Comparison of ENCODE assay signal across 12 mouse cellular contexts in genomic region chr9:114614176-114614953, GRCm38 (mm10). TPM values are rescaled to one million over a fixed set of nuclear protein-coding genes. Genes with fewer than 3 reads are reported as not detected.
DNase-seq lines count a peak whose midpoint lies in the region; TF ChIP-seq lines count a peak whose summit lies in the region.
"Had no signal": no experiment of that assay in that cellular context is flagged by ENCODE, and none has a peak within 500 bp of the region (broad histone marks: within the 10 kb centered on the region; RNA-seq: fewer than 3 reads in every experiment).

No protein-coding gene starts in this region.

- 83% methylated on average over 9 of the region's 9 CpGs for WGBS in thymus, adult 2 months

- H3K27me3 ChIP-seq in thymus, adult 2 months (ENCODE audit: control insufficient read depth, insufficient read depth, low read length): no peaks in the 10 kb centered on the region

- peaks cover 20% of the 10 kb centered on the region for H3K4me1 ChIP-seq in thymus, adult 2 months (replicated peaks; ENCODE audit: control insufficient read depth, insufficient read depth, low read length)

- H3K4me3 ChIP-seq in thymus, adult 2 months (ENCODE audit: control insufficient read depth, insufficient read depth, low read length): no peak overlapping the region
- H3K4me3 ChIP-seq: left cerebral cortex, adult 2 months had no signal

- no peak for TF ChIP-seq POLR2A in thymus, adult 2 months (IDR thresholded peaks at IDR 0.05; ENCODE audit: control insufficient read depth, extremely low read depth, insufficient read depth, low read length, poor library complexity)

- peak; percentile 8 to 14 for DNase-seq in heart, postnatal 10 days
- no peak for DNase-seq in heart, postnatal 36 days
- peak; percentile 11 for DNase-seq in lung, postnatal 10 days
- no peak for DNase-seq in lung, postnatal 25 days (ENCODE audit: low spot score)
- peak; percentile 70 for DNase-seq in R1 (ENCODE audit: low read depth, low spot score)
- peak; percentile 53 for DNase-seq in thymus, adult 2 months
- no peak for DNase-seq in cerebellum, adult 9-11 months
- no peak for DNase-seq in adrenal gland, adult 2 months
- DNase-seq: lung, postnatal 36 days had no signal

- H3K27ac ChIP-seq in thymus, adult 2 months (ENCODE audit: control insufficient read depth, insufficient read depth, low read length): peak overlapping the region; percentile 22; the same call in 1 of the 2 replicates
- H3K27ac ChIP-seq: left cerebral cortex, adult 2 months had no signal

- H3K36me3 ChIP-seq in thymus, adult 2 months (ENCODE audit: control insufficient read depth, insufficient read depth, low read length): peaks cover 38% of the 10 kb centered on the region

- intact Hi-C loops in heart, postnatal 10 days (cut with DNase I): no loop called here
- intact Hi-C loops in heart, postnatal 36 days (cut with DNase I): no loop called here

- TF ChIP-seq CTCF in thymus, adult 2 months (IDR thresholded peaks at IDR 0.05; ENCODE audit: borderline replicate concordance, control insufficient read depth, extremely low read depth, insufficient read depth, low read length, poor library complexity): no peak

RNA-seq across cellular contexts. Expression of gene Cnot10, which starts 25.6 kb away (rescaled TPM):
- total RNA-seq in heart, postnatal 10 days (2021): 10 to 100 TPM; 27.4 to 28.2 TPM
- total RNA-seq in heart, postnatal 36 days (2021): 10 to 100 TPM; 21.2 to 23.0 TPM
- polyA plus RNA-seq in thymus, adult 2 months (2012; rRNA removed): 42.6 and 45.2 TPM in 2 replicates
- 10 to 100 TPM; 31.9 to 36.2 TPM for total RNA-seq in adrenal gland, adult 2 months (2021)
- 13.8 and 16.8 TPM in 2 replicates for polyA plus RNA-seq in adrenal gland, adult 2 months (2012; rRNA removed)

RNA-seq across cellular contexts. Expression of gene Trim71, which starts 50.2 kb away (rescaled TPM):
- total RNA-seq in heart, postnatal 10 days (2021): not detected
- not detected for total RNA-seq in heart, postnatal 36 days (2021)
- 0.03 TPM in 1 of 2 replicates, not detected in the other for polyA plus RNA-seq in thymus, adult 2 months (2012; rRNA removed)
- not detected for total RNA-seq in adrenal gland, adult 2 months (2021)
- 0.01 TPM in 1 of 2 replicates, not detected in the other for polyA plus RNA-seq in adrenal gland, adult 2 months (2012; rRNA removed)
- total RNA-seq: heart, postnatal 25 days; neutrophil, adult 5-6 weeks had no signal

Comparison
In these comparisons a context has a peak if more than half of its experiments do, and no peak if none do; other contexts are left out.
1. DNase-seq: peak in heart, postnatal 10 days (2 of 2), lung, postnatal 10 days (single experiment), R1 (single experiment) and thymus, adult 2 months (single experiment); none in heart, postnatal 36 days (0 of 2), lung, postnatal 25 days (single experiment), cerebellum, adult 9-11 months (single experiment) and adrenal gland, adult 2 months (single experiment).